Mouse (Mus musculus): ENCODE data around the gene Tmem81. TPM values are rescaled to one million over a fixed set of nuclear protein-coding genes. Genes with fewer than 3 reads are reported as not detected.

The Tmem81 gene
- polyA plus RNA-seq, 1 experiment from 2014 or later = 2.2 TPM

- Histone ChIP-seq H3K27ac (no peak overlapping the region), H3K36me3 (no peaks in the 10 kb centered on the region), H3K9ac (replicated peaks) (no peak overlapping the region), H3K9me3 (no peaks in the 10 kb centered on the region), H3K4me2 (no peak overlapping the region), H3K27me3 (0 out of 2 replicates have a peak, but pooled peaks cover 2% of the 10 kb centered on the region), H3K4me3 (replicated peaks) (no peak overlapping the region), H3K4me1 (replicated peaks) (peaks cover 6% of the 10 kb centered on the region; the same call in 1 of the 2 replicates)
- ATAC-seq (ENCODE audit: insufficient number of reproducible peaks, insufficient read depth, low FRiP score, low TSS enrichment, low read depth) = no peak
- 91% methylated on average over 11 of the region's 11 CpGs for WGBS
These were observed 13.7 kb downstream of the Tmem81 start for GRCm38 (mm10) chr1:132519734-132520133.

GRCm38 (mm10) chr1:132520764-132521163 is 14.7 kb downstream of the Tmem81 start:
- no peaks in the 10 kb centered on the region for H3K36me3 ChIP-seq
- H3K27me3 ChIP-seq = peaks cover 8% of the 10 kb centered on the region
- H3K9me3 ChIP-seq = no peaks in the 10 kb centered on the region
- H3K4me3 ChIP-seq (replicated peaks) = no peak overlapping the region
- H3K9ac ChIP-seq (replicated peaks) = no peak overlapping the region
- 18% methylated on average over 2 of the region's 6 CpGs for whole genome bisulfite sequencing
- H3K4me2 ChIP-seq = no peak overlapping the region
- peaks cover 6% of the 10 kb centered on the region; the same call in 1 of the 2 replicates for H3K4me1 ChIP-seq (replicated peaks)
- no peak overlapping the region for H3K27ac ChIP-seq
- ATAC-seq (ENCODE audit: insufficient number of reproducible peaks, insufficient read depth, low FRiP score, low TSS enrichment, low read depth) = peak; percentile 37; the same call in 1 of the 2 replicates

DNA sequence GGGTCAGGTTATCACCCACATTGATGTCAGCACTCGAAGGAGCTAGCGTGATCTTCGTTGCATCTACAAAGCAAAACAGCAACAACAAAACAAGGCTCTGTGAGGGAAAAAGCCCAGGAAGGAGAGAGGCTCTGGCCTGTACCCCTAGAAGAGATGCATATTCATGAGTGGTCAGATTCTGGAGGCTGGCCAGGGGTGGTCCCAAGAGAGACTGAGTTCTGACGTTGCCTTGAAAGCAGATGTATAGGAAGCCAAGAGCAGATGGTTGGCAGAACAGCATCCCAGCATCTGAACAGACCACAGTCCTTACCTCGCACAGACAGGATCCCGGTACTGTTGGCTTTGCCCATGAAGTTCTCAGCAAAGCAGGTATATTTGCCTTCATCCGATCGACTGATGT is 17.0 kb downstream of the Tmem81 start:
- no peaks in the 10 kb centered on the region for H3K9me3 ChIP-seq
- peaks cover 8% of the 10 kb centered on the region for H3K27me3 ChIP-seq
- H3K4me3 ChIP-seq (replicated peaks) = no peak overlapping the region
- H3K36me3 ChIP-seq = no peaks in the 10 kb centered on the region
- ATAC-seq (ENCODE audit: insufficient number of reproducible peaks, insufficient read depth, low FRiP score, low TSS enrichment, low read depth) = no peak
- WGBS = 81% methylated on average over 8 of the region's 8 CpGs
- H3K27ac ChIP-seq = no peak overlapping the region
- peaks cover 20% of the 10 kb centered on the region for H3K4me1 ChIP-seq (replicated peaks)
- no peak overlapping the region for H3K4me2 ChIP-seq
- H3K9ac ChIP-seq (replicated peaks) = no peak overlapping the region

GRCm38 (mm10) chr1:132523920-132524319 is 17.9 kb downstream of the Tmem81 start:
- Histone ChIP-seq H3K4me1 (replicated peaks) (peaks cover 20% of the 10 kb centered on the region), H3K9ac (replicated peaks) (no peak overlapping the region), H3K4me2 (no peak overlapping the region), H3K9me3 (no peaks in the 10 kb centered on the region), H3K27me3 (peaks cover 8% of the 10 kb centered on the region), H3K4me3 (replicated peaks) (no peak overlapping the region), H3K36me3 (no peaks in the 10 kb centered on the region), H3K27ac (no peak overlapping the region)
- WGBS = 31% methylated on average over 4 of the region's 4 CpGs
- no peak for ATAC-seq (ENCODE audit: insufficient number of reproducible peaks, insufficient read depth, low FRiP score, low TSS enrichment, low read depth)

DNA sequence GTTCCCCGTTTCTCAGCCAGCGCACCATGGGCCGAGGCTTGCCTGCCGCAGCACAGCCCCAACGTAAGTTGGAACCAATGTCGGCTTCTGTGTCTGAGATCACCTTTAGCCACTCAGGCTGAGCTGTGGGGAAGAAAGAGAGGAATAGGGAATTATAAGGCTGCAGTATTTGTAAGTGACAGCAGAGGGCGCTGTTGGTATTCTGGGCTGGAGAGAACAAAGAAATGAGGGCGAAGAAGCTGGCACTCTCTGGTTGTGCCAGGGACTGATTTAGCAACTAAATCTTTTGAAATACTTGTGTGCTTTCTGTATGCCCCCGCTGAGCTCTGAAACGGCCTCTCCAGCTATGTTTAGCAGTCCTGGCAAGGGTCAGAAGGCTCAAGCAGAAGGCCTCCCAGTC is 19.8 kb downstream of the Tmem81 start:
- Histone ChIP-seq H3K27ac (no peak overlapping the region), H3K27me3 (peaks cover 11% of the 10 kb centered on the region), H3K4me2 (no peak overlapping the region), H3K4me3 (replicated peaks) (no peak overlapping the region), H3K4me1 (replicated peaks) (peaks cover 29% of the 10 kb centered on the region), H3K9me3 (no peaks in the 10 kb centered on the region), H3K36me3 (no peaks in the 10 kb centered on the region), H3K9ac (replicated peaks) (peak overlapping the region; percentile 42; the same call in 1 of the 2 replicates)
- ATAC-seq (ENCODE audit: insufficient number of reproducible peaks, insufficient read depth, low FRiP score, low TSS enrichment, low read depth) = peak; percentile 52; the same call in 1 of the 2 replicates
- WGBS = 7% methylated on average over 10 of the region's 10 CpGs

DNA sequence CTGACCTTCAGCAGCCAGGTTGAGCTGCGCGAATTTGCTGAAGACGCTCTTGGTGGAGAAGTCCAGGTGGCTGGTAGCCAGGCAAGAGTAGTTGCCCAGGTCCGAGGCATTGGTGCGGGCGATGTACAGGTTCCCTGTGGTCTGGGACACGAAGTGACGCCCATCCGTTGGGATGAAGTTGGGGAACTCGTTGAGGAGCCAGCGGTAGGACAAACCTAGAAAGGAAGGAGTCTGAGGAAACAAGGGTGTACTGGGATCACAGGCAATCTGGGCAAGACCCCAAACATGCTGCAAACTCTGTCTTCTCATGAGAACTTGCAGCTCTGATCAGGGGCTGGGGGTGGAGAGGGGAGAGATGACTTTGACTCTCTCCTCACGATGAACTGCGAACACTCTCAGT is 22.0 kb downstream of the Tmem81 start:
- no peak for ATAC-seq (ENCODE audit: insufficient number of reproducible peaks, insufficient read depth, low FRiP score, low TSS enrichment, low read depth)
- Histone ChIP-seq H3K4me2 (no peak overlapping the region), H3K27ac (no peak overlapping the region), H3K4me3 (replicated peaks) (no peak overlapping the region), H3K27me3 (peaks cover 24% of the 10 kb centered on the region), H3K9me3 (no peaks in the 10 kb centered on the region), H3K4me1 (replicated peaks) (peaks cover 39% of the 10 kb centered on the region), H3K9ac (replicated peaks) (no peak overlapping the region), H3K36me3 (no peaks in the 10 kb centered on the region)
- WGBS = 92% methylated on average over 13 of the region's 13 CpGs

DNA sequence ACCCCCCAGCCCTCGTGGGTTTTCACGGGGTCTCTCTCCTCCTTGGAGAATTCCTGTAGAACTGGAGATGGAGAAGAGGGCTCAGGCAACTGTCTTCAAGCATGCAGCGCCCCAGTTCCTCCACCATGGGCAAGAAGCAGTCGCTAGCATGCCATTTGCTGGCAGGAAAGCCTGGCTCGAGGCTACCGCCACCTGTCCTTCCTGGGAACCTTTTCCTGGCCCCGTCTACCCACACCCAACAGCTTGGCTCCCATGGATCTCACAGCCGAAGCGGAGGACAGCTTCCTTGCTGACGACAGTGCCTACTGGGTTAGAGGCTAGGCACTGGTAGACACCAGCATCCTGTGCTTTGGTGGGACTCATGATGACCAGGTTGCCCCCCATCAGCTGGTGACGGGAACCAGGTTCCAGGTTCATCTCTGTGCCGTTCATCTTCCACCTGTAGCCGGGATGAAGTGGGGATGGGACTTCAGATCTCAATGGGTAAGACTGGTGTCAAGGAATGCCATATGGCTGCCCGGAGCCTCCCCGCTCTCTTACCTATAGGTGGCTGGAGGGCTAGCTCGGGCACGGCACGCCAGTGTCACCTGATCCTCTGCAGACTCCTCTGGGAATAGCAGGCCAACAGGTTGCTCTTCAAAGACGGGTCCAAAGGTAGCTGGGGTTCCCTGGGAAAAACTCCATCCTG is 22.8 kb downstream of the Tmem81 start:
- H3K36me3 ChIP-seq = no peaks in the 10 kb centered on the region
- H3K4me3 ChIP-seq (replicated peaks) = no peak overlapping the region
- H3K4me1 ChIP-seq (replicated peaks) = peaks cover 46% of the 10 kb centered on the region
- no peak overlapping the region for H3K9ac ChIP-seq (replicated peaks)
- ATAC-seq (ENCODE audit: insufficient number of reproducible peaks, insufficient read depth, low FRiP score, low TSS enrichment, low read depth) = no peak
- WGBS = 87% methylated on average over 19 of the region's 19 CpGs
- H3K4me2 ChIP-seq = no peak overlapping the region
- no peaks in the 10 kb centered on the region for H3K9me3 ChIP-seq
- H3K27me3 ChIP-seq = peaks cover 31% of the 10 kb centered on the region
- H3K27ac ChIP-seq = no peak overlapping the region

GRCm38 (mm10) chr1:132530631-132531191 is 24.7 kb downstream of the Tmem81 start:
- Histone ChIP-seq H3K4me3 (replicated peaks) (no peak overlapping the region), H3K9ac (replicated peaks) (peak overlapping the region; percentile 19; the same call in 1 of the 2 replicates), H3K27ac (peak overlapping the region; percentile 56), H3K9me3 (no peaks in the 10 kb centered on the region), H3K4me1 (replicated peaks) (peaks cover 57% of the 10 kb centered on the region), H3K27me3 (peaks cover 41% of the 10 kb centered on the region), H3K36me3 (no peaks in the 10 kb centered on the region), H3K4me2 (peak overlapping the region; percentile 26)
- whole genome bisulfite sequencing = 3% methylated on average over 5 of the region's 5 CpGs
- peak; percentile 21; the same call in 1 of the 2 replicates for ATAC-seq (ENCODE audit: insufficient number of reproducible peaks, insufficient read depth, low FRiP score, low TSS enrichment, low read depth)

DNA sequence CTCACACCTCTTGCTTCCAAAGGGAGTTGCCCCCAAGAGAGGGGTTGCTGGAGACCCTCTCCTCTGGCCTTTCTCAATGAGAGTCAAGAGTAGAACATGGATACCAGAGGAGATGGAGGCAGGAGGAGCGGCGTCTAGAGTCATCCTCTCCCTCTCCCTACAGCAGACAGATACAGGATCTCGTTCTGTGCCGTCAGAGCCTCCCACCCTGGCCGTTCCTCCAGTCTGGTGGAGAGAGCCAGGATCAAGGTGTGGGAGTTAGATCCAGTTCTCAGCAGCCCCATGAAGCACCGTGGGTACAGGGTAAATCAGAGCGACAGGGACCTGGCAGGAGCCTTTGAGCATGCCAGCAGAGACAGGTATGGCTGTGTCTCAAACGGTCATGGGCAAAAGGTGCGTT is 26.5 kb downstream of the Tmem81 start:
- WGBS = 50% methylated on average over 9 of the region's 9 CpGs
- no peak for ATAC-seq (ENCODE audit: insufficient number of reproducible peaks, insufficient read depth, low FRiP score, low TSS enrichment, low read depth)
- Histone ChIP-seq H3K4me1 (replicated peaks) (peaks cover 44% of the 10 kb centered on the region), H3K9ac (replicated peaks) (no peak overlapping the region), H3K4me3 (replicated peaks) (no peak overlapping the region), H3K4me2 (no peak overlapping the region), H3K27ac (no peak overlapping the region), H3K9me3 (no peaks in the 10 kb centered on the region), H3K36me3 (no peaks in the 10 kb centered on the region), H3K27me3 (peaks cover 54% of the 10 kb centered on the region)

- H3K4me2 ChIP-seq = peak overlapping the region; percentile 27
- 2% methylated on average over 8 of the region's 8 CpGs for WGBS
- ATAC-seq (ENCODE audit: insufficient number of reproducible peaks, insufficient read depth, low FRiP score, low TSS enrichment, low read depth) = no peak
- H3K27ac ChIP-seq = no peak overlapping the region
- peaks cover 43% of the 10 kb centered on the region for H3K4me1 ChIP-seq (replicated peaks)
- H3K36me3 ChIP-seq = no peaks in the 10 kb centered on the region
- H3K4me3 ChIP-seq (replicated peaks) = no peak overlapping the region
- H3K27me3 ChIP-seq = peaks cover 67% of the 10 kb centered on the region
- no peak overlapping the region for H3K9ac ChIP-seq (replicated peaks)
- no peaks in the 10 kb centered on the region for H3K9me3 ChIP-seq
These were observed 27.8 kb downstream of the Tmem81 start for GRCm38 (mm10) chr1:132533840-132534239.

DNA sequence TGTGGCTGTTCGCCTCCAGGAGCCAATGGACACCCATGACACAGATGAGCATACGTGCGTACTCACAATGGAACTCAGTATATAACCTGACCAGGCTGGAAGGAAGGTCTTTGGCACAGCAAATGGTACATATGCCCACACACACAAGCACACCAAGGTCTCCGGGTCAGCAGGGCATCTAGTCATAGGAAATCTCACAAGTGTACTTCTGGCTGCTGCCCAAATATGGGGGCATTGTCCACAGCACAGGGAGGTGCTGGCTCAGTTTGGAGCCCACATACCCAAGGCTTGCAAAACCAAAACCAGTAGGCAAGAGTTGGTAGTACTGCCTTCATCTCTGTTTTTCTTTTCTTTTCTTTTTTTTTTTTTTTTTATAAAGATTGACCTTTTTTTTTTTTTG is 29.5 kb downstream of the Tmem81 start:
- WGBS = 88% methylated on average over 4 of the region's 4 CpGs
- H3K27me3 ChIP-seq = peaks cover 81% of the 10 kb centered on the region
- no peak overlapping the region for H3K4me2 ChIP-seq
- no peaks in the 10 kb centered on the region for H3K9me3 ChIP-seq
- H3K4me1 ChIP-seq (replicated peaks) = peaks cover 37% of the 10 kb centered on the region
- H3K4me3 ChIP-seq (replicated peaks) = no peak overlapping the region
- ATAC-seq (ENCODE audit: insufficient number of reproducible peaks, insufficient read depth, low FRiP score, low TSS enrichment, low read depth) = no peak
- H3K27ac ChIP-seq = no peak overlapping the region
- no peak overlapping the region for H3K9ac ChIP-seq (replicated peaks)
- H3K36me3 ChIP-seq = no peaks in the 10 kb centered on the region

All from limb, embryonic 12.5 days (tissue).